29 mouse cellular contexts compared by ENCODE assay signal in the genomic region with DNA sequence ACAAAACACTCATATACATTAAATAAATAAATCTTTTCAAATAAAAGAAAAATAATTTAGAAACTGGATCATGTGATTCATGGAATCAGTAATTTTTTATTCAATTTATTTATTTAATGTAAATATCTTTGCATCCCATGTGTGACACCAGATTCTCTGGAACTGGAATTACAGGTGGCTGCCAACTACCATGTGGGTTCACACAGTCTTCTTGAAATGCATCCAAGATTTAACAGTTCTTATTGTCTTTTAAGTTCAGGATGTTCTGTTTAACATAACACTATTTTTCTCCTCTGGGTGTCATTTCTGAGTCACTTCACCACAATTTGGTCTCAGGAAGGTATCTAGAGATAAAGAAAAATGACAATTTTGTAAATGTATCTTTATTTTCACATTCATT.
DNase-seq lines count a peak whose midpoint lies in the region; ATAC-seq and TF ChIP-seq lines count a peak whose summit lies in the region.
"Had no signal": no experiment of that assay in that cellular context is flagged by ENCODE, and none has a peak within 500 bp of the region (broad histone marks: within the 10 kb centered on the region; RNA-seq: fewer than 3 reads in every experiment).

No protein-coding gene starts in this region.

- no peak for ATAC-seq in hindbrain, postnatal 0 days
- no peak for ATAC-seq in hindbrain, embryonic 11.5 days (ENCODE audit: low FRiP score)
- ATAC-seq: forebrain, embryonic 15.5 days; intestine, embryonic 15.5 days had no signal

- no peak overlapping the region for H3K27ac ChIP-seq in hindbrain, postnatal 0 days
- no peak overlapping the region for H3K27ac ChIP-seq in hindbrain, embryonic 11.5 days (ENCODE audit: low read depth, low read length)
- H3K27ac ChIP-seq: embryonic facial prominence, embryonic 10.5 days; embryonic facial prominence, embryonic 13.5 days; forebrain, embryonic 15.5 days; heart, embryonic 15.5 days; hindbrain, embryonic 12.5 days; hindbrain, embryonic 15.5 days; intestine, embryonic 15.5 days; kidney, embryonic 15.5 days had no signal

- no peaks in the 10 kb centered on the region for H3K27me3 ChIP-seq in hindbrain, postnatal 0 days (ENCODE audit: insufficient read depth, low read length)
- no peaks in the 10 kb centered on the region for H3K27me3 ChIP-seq in hindbrain, embryonic 11.5 days (ENCODE audit: control insufficient read depth, insufficient read depth, low read length)
- H3K27me3 ChIP-seq: CH12.LX; embryonic facial prominence, embryonic 13.5 days; forebrain, embryonic 15.5 days; heart, embryonic 12.5 days; heart, embryonic 15.5 days; hindbrain, embryonic 12.5 days; hindbrain, embryonic 15.5 days; intestine, embryonic 15.5 days; kidney, embryonic 15.5 days had no signal

- H3K4me2 ChIP-seq in hindbrain, postnatal 0 days (ENCODE audit: low read depth, low read length), result no peak overlapping the region
- no peak overlapping the region for H3K4me2 ChIP-seq in hindbrain, embryonic 11.5 days (replicated peaks; ENCODE audit: low read depth, low read length)
- H3K4me2 ChIP-seq: embryonic facial prominence, embryonic 13.5 days; forebrain, embryonic 15.5 days; heart, embryonic 12.5 days; heart, embryonic 15.5 days; hindbrain, embryonic 12.5 days; hindbrain, embryonic 15.5 days; intestine, embryonic 15.5 days; kidney, embryonic 15.5 days had no signal

- H3K4me1 ChIP-seq in hindbrain, postnatal 0 days (ENCODE audit: insufficient read depth, low read length), result no peaks in the 10 kb centered on the region
- H3K4me1 ChIP-seq in hindbrain, embryonic 11.5 days (replicated peaks; ENCODE audit: control insufficient read depth, insufficient read depth, low read length), result no peaks in the 10 kb centered on the region
- H3K4me1 ChIP-seq: embryonic facial prominence, embryonic 10.5 days; embryonic facial prominence, embryonic 13.5 days; forebrain, embryonic 15.5 days; heart, embryonic 12.5 days; heart, embryonic 15.5 days; hindbrain, embryonic 12.5 days; hindbrain, embryonic 15.5 days; intestine, embryonic 15.5 days; kidney, embryonic 15.5 days had no signal

- DNase-seq in cerebellum, adult 9-10 months, result peak; percentile 1
- DNase-seq in cerebellum, adult 18-20 months, result no peak
- peak; percentile 16 to 37 for DNase-seq in cerebellum, postnatal 25 days
- DNase-seq in cerebellum, adult 11-12 months, result no peak
- peak; percentile 4 for DNase-seq in hindbrain, postnatal 0 days (ENCODE audit: low spot score)
- no peak for DNase-seq in hindbrain, embryonic 11.5 days (ENCODE audit: low spot score)
- DNase-seq in brain, adult 2 months (ENCODE audit: low read depth, low spot score), result peak; percentile 21
- no peak for DNase-seq in testis, postnatal 10 days (ENCODE audit: low spot score)
- DNase-seq: adrenal gland, adult 2 months; adrenal gland, postnatal 14 days; B cell, adult 2 months; cerebellum, adult 11 months; gastrocnemius, postnatal 25 days; heart, adult 18-20 months; heart, postnatal 10 days; heart, postnatal 4 days; kidney, adult 11 months; kidney, adult 8-10 months had no signal

- H3K9me3 ChIP-seq in hindbrain, postnatal 0 days (ENCODE audit: low read length), result no peaks in the 10 kb centered on the region
- no peaks in the 10 kb centered on the region for H3K9me3 ChIP-seq in hindbrain, embryonic 11.5 days (ENCODE audit: control insufficient read depth, low read length)
- H3K9me3 ChIP-seq: embryonic facial prominence, embryonic 10.5 days; embryonic facial prominence, embryonic 13.5 days; forebrain, embryonic 15.5 days; G1E; heart, embryonic 12.5 days; heart, embryonic 15.5 days; hindbrain, embryonic 12.5 days; hindbrain, embryonic 15.5 days; intestine, embryonic 15.5 days; kidney, embryonic 15.5 days had no signal

- H3K9ac ChIP-seq in hindbrain, postnatal 0 days (replicated peaks; ENCODE audit: low read length), result no peak overlapping the region
- no peak overlapping the region for H3K9ac ChIP-seq in hindbrain, embryonic 11.5 days (ENCODE audit: low read depth, low read length)
- H3K9ac ChIP-seq: embryonic facial prominence, embryonic 13.5 days; forebrain, embryonic 15.5 days; heart, embryonic 12.5 days; heart, embryonic 15.5 days; hindbrain, embryonic 12.5 days; hindbrain, embryonic 15.5 days; intestine, embryonic 15.5 days; kidney, embryonic 15.5 days had no signal

- H3K36me3 ChIP-seq in hindbrain, postnatal 0 days (ENCODE audit: insufficient read depth, low read length), result no peaks in the 10 kb centered on the region
- H3K36me3 ChIP-seq in hindbrain, embryonic 11.5 days (ENCODE audit: control insufficient read depth, insufficient read depth, low read length), result no peaks in the 10 kb centered on the region
- H3K36me3 ChIP-seq: embryonic facial prominence, embryonic 10.5 days; embryonic facial prominence, embryonic 13.5 days; forebrain, embryonic 15.5 days; G1E; heart, embryonic 12.5 days; heart, embryonic 15.5 days; hindbrain, embryonic 12.5 days; hindbrain, embryonic 15.5 days; intestine, embryonic 15.5 days; kidney, embryonic 15.5 days had no signal

- TF ChIP-seq CTCF in hindbrain, postnatal 0 days (IDR thresholded peaks at IDR 0.05; ENCODE audit: low read depth), result no peak

- H3K4me3 ChIP-seq in hindbrain, postnatal 0 days (ENCODE audit: low read length), result no peak overlapping the region
- no peak overlapping the region for H3K4me3 ChIP-seq in hindbrain, embryonic 11.5 days (ENCODE audit: low read depth, low read length)
- H3K4me3 ChIP-seq: embryonic facial prominence, embryonic 10.5 days; embryonic facial prominence, embryonic 13.5 days; forebrain, embryonic 15.5 days; heart, embryonic 12.5 days; heart, embryonic 15.5 days; hindbrain, embryonic 12.5 days; hindbrain, embryonic 15.5 days; intestine, embryonic 15.5 days; kidney, embryonic 15.5 days had no signal

Comparison
In these comparisons a context has a peak if more than half of its experiments do, and no peak if none do; other contexts are left out.
1. DNase-seq: peak in cerebellum, adult 9-10 months (single experiment), cerebellum, postnatal 25 days (2 of 2), hindbrain, postnatal 0 days (single experiment) and brain, adult 2 months (single experiment); none in cerebellum, adult 18-20 months (0 of 2), cerebellum, adult 11-12 months (single experiment), hindbrain, embryonic 11.5 days (single experiment) and testis, postnatal 10 days (single experiment).